Mouse (Mus musculus): ENCODE measurements around the gene Znrf4. TPM values are rescaled to one million over a fixed set of nuclear protein-coding genes. Genes with fewer than 3 reads are reported as not detected.

Znrf4 gene
- total RNA-seq, 2 experiments from 2014 or later = not detected

Other genes starting within 250 kb of the Znrf4 start
- 1 to 10 TPM; 4.0 to 4.2 TPM for gene Ticam1, start 235.6 kb downstream of the Znrf4 start, total RNA-seq (2021)
- 1 to 10 TPM; 3.8 to 5.4 TPM for gene Plin3, start 219.6 kb downstream of the Znrf4 start, total RNA-seq (2021)
- gene Arrdc5, start 212.1 kb downstream of the Znrf4 start, total RNA-seq (2021) = not detected
- gene Uhrf1, start 209.1 kb downstream of the Znrf4 start, total RNA-seq (2021) = 1 to 10 TPM; 4.2 to 5.6 TPM
- 10 to 100 TPM; 82.9 to 83.5 TPM for gene Kdm4b, start 186.4 kb downstream of the Znrf4 start, total RNA-seq (2021)
- gene Ptprs, start 35.9 kb downstream of the Znrf4 start, total RNA-seq (2021) = 100 to 1,000 TPM; 667 to 674 TPM
- 1 to 10 TPM in 1 of 2 experiments, under 1 TPM in 1; 0.54 to 1.3 TPM for gene Gm20219, start 42.0 kb upstream of the Znrf4 start, total RNA-seq (2021)
- 10 to 100 TPM; 86.3 to 97.5 TPM for gene Safb2, start 72.2 kb upstream of the Znrf4 start, total RNA-seq (2021)
- 100 to 1,000 TPM; 126 to 141 TPM for gene Safb, start 72.4 kb upstream of the Znrf4 start, total RNA-seq (2021)
- gene 2410015M20Rik, start 97.3 kb upstream of the Znrf4 start, total RNA-seq (2021) = 100 to 1,000 TPM; 169 to 171 TPM
- 100 to 1,000 TPM; 430 to 448 TPM for gene Rpl36, start 101.0 kb upstream of the Znrf4 start, total RNA-seq (2021)
- 10 to 100 TPM; 64.9 TPM for gene Lonp1, start 114.5 kb upstream of the Znrf4 start, total RNA-seq (2021)
- gene Catsperd, start 115.7 kb upstream of the Znrf4 start, total RNA-seq (2021) = under 1 TPM; 0.41 to 0.73 TPM
- 10 to 100 TPM; 88.4 to 97.2 TPM for gene Ranbp3, start 160.9 kb upstream of the Znrf4 start, total RNA-seq (2021)
- 100 to 1,000 TPM; 205 to 222 TPM for gene Ndufa11, start 205.3 kb upstream of the Znrf4 start, total RNA-seq (2021)
- 1 to 10 TPM; 8.8 TPM for gene Vmac, start 205.6 kb upstream of the Znrf4 start, total RNA-seq (2021)
- 1 to 10 TPM; 1.8 to 2.4 TPM for gene Nrtn, start 245.1 kb upstream of the Znrf4 start, total RNA-seq (2021)

Measured in left cerebral cortex, postnatal 10 days (tissue).